Mouse (Mus musculus) embryonic facial prominence, embryonic 12.5 days (tissue): ENCODE data around the gene Tecta. TPM values are rescaled to one million over a fixed set of nuclear protein-coding genes. Genes with fewer than 3 reads are reported as not detected.

Experiments
- microRNA-seq: library from miRNA; unstranded; fragments of <30 nt; microRNA quantifications from one replicate; pipeline ENCODE4, GENCODE M21; 2017
- polyA plus RNA-seq: library from polyadenylated mRNA; unstranded; fragments of >200 nt; fragmentation: Nextera tagmentation; extraction: Ambion mirVana; gene quantifications from 2 replicates; pipeline ENCODE4 v1.2.1, GENCODE M21; 2016

Gene Tecta
- polyA plus RNA-seq, 1 experiment from 2014 or later: 0.35 TPM

Small RNAs within 50 kb of the gene (microRNA-seq; reads per million reads assigned to microRNA genes)
- not detected for gene Gm44311

Other genes with a start within 250 kb of the Tecta start
- 49.8 and 55.6 TPM in 2 replicates for gene Sc5d, start 135.7 kb downstream of the Tecta start, polyA plus RNA-seq
- gene Tbcel, start 107.9 kb upstream of the Tecta start, polyA plus RNA-seq: 4.9 and 5.5 TPM in 2 replicates